Mouse (Mus musculus) heart, adult 8-10 months (tissue): ENCODE measurements around the gene Vmn2r92. TPM values are rescaled to one million over a fixed set of nuclear protein-coding genes. Genes with fewer than 3 reads are reported as not detected.
"Not testable (repeated sequence)": the region's sequence is repeated elsewhere in the genome, so short reads cannot be mapped to it uniquely, and the experiment has no call there.

Experiments
- DNase-seq: peaks from one replicate; pipeline ENCODE4 v3.0.0; 2022; ENCODE audit warnings: low spot score
- total RNA-seq, 4 experiments: library from RNA; stranded (reverse); gene quantifications; 2 replicates each; pipeline ENCODE4 v1.2.4; 2022

The Vmn2r92 gene
- total RNA-seq = not detected

DNA sequence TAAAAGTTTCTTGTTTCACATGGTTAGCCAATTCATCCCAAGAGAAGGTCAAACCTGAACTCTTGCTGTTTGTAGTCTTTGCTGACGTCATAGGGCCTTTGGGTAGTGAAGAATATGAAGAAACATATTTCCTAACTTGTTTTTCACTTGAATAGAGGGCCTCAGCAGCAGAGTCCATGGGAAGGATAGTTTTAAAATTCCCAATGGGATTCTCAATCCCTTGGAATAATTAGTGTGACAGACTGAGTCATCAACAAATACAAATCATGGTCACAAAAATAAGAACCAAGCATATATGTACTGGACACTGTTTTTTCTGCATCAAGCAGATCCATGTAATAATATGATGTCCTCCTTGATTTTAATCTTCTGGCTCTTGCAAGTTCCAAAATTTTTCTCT, at the start of gene Vmn2r92:
Gene Vmn2r92 (plus strand): TSS at position 301 of the 400 bp plus-strand sequence.
- DNase-seq = not testable (repeated sequence)

DNA sequence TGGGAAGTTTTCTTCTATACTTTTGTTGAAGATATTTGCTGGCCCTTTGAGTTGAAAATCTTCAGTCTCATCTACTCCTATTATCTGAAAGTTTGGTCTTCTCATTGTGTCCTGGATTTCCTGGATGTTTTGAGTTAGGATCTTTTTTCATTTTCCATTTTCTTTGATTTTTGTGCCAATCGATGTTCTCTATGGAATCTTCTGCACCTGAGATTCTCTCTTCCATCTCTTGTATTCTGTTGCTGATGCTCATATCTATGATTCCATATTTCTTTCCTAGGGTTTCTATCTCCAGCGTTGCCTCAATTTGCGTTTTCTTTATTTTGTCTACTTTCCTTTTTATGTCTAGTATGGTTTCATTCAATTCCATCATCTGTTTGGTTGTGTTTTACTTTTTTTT, 49.4 kb upstream of the Vmn2r92 start:
- DNase-seq = not testable (repeated sequence)

DNA sequence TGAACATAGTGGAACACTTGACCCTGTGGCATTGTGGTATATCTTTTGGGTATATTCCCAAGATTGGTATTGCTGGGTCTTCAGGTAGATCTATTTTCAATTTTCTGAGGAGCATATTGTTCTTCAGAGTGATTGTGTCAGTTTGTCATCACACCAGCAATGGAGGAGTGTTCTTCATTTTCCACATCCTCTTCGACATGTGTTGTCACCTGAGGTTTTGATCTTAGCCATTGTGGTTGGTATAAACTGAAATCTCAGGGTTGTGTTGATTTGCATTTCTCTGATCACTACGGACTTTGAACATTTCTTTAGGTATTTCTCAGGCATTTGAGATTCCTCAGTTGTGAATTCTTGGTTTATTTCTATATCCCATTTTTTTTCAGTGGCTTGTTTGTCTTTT, 9.5 kb downstream of the Vmn2r92 start:
- DNase-seq = not testable (repeated sequence)

DNA sequence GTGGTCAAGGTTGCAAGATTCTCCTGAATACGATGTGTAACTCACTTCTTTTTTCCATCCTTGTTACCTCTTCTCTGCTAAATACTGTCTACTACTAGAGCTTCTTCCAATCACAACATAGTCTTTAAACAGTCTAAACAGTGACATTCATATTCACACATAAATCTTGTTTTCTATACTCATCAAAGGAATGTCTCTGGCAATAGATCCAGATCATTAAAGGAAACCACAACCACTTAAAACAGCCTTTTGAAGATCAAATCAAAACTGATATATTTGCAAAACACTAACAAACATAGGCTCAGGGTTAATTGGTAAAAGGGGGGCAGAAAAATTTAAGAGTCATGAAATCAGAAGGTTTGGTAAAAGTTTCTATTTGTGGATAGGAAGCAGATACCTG, 38.0 kb downstream of the Vmn2r92 start:
- DNase-seq = no peak

DNA sequence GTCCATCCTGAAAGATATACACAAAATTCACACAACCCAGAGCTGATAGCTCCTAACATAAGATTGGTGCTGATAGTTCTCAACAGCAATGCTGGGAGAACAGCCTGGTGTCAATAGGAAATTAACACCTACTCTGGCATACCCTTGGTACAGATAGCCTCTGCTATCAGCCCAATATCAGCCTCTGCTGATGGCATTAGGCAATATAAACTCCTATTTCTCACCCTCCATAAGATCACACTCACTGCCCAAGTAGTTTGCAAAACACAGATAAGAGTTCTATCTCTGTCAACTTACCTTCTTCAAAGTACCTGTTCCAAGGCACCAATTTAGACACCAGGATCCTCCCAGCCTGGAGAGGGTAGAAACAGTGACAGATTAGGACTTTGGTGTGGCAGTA, 69.6 kb downstream of the Vmn2r92 start:
- DNase-seq = no peak

DNA sequence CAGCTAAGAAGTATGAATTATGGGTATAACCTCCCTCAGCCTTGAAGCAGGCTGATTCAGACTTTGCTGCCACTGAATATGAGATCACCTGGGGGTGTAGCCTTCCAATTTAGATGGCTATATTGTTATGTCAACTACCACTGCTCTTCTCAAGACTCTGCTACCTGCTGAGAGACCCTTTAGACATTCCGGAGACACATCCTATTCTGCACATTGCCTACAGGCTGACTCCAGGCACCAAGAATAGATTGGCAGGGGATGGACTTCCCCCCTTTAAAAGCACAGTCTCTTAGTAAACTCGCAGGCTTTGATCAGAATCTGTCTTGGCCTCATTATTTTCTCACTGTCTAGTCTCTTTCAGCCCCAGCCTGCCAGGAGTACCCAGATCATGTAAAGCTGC, 80.3 kb downstream of the Vmn2r92 start:
- no peak for DNase-seq

DNA sequence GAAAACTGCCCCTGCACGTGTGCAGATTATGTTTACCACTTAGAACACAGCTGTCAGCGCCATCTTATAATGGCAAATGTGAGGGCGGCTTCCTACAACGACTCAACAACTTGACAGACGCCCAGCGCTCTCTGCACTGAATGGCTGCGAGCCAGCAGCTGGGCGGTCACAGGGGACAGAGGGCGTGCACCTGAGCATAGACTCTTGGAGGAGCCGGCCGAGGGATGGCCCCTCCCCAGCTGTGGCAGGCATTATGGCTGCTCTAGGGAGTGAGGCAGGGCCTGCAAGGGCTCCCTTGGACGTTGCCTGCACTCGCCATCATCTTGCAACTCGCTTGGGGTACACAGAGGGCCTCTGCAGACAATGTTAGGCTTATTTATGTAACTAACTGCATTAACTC, 85.2 kb downstream of the Vmn2r92 start:
- no peak for DNase-seq

Other genes starting within 250 kb of the Vmn2r92 start
- gene Fpr-rs4, start 130.2 kb upstream of the Vmn2r92 start, total RNA-seq = not detected
- not detected for gene Vmn2r124, start 102.5 kb upstream of the Vmn2r92 start, total RNA-seq
- not detected for gene Vmn2r91, start 66.9 kb upstream of the Vmn2r92 start, total RNA-seq
- not detected for gene Vmn2r94, start 125.9 kb downstream of the Vmn2r92 start, total RNA-seq
- not detected for gene Vmn2r93, start 146.2 kb downstream of the Vmn2r92 start, total RNA-seq